Comparison of ENCODE assay signal across 17 mouse cellular contexts in the genomic region with DNA sequence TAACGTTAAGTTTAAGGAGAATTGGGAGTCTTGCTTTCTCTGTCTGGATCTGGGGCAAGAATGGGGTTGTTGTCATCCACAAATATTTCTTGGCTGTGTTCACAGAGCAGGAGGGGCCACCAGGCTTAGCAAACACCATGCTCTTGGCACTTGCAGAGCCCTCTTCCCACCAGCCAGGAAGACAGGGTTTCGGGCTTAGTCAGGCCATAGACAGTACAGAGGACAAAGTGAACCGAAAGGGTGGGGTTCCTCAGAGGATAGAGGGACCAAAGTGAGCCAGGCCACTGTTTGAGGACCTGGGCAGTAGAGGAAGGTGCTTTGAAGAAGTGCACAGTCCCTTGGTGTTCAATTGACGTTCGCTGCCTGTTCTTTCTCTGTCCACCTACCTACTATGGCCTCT. TPM values are rescaled to one million over a fixed set of nuclear protein-coding genes. Genes with fewer than 3 reads are reported as not detected.
DNase-seq lines count a peak whose midpoint lies in the region; ATAC-seq and TF ChIP-seq lines count a peak whose summit lies in the region.
"Had no signal": no experiment of that assay in that cellular context is flagged by ENCODE, and none has a peak within 500 bp of the region (broad histone marks: within the 10 kb centered on the region; RNA-seq: fewer than 3 reads in every experiment).

No protein-coding gene starts in this region.

- peak overlapping the region; percentile 34; the same call in 1 of the 2 replicates for H3K27ac ChIP-seq in left cerebral cortex, adult 2 months
- H3K27ac ChIP-seq: embryonic facial prominence, embryonic 13.5 days; forebrain, embryonic 12.5 days; intestine, embryonic 15.5 days; neural tube, embryonic 13.5 days had no signal

- no peak for TF ChIP-seq CTCF in left cerebral cortex, adult 2 months (IDR thresholded peaks at IDR 0.05)

- peak overlapping the region; percentile 65 for H3K4me3 ChIP-seq in left cerebral cortex, adult 2 months
- H3K4me3 ChIP-seq: embryonic facial prominence, embryonic 13.5 days; forebrain, embryonic 12.5 days; intestine, embryonic 15.5 days; neural tube, embryonic 13.5 days had no signal

- intact Hi-C loops in left cerebral cortex, adult 2 months (cut with DNase I): loop anchor here (5.0 kb wide), 2 partner anchors 44 to 146 kb away; partner anchors contain the start of gene Hsd17b10

- no peak for ATAC-seq in megakaryocyte, adult 5-6 weeks (ENCODE audit: poor library complexity, severe bottlenecking)
- ATAC-seq: intestine, embryonic 15.5 days; midbrain, embryonic 16.5 days; Patski had no signal

- DNase-seq in heart, adult 11 months: peak; percentile 94
- DNase-seq in heart, postnatal 4 days: no peak
- no peak for DNase-seq in left cerebral cortex, adult 2 months (ENCODE audit: extremely low spot score in 1 of 2, low spot score in 2 of 2)
- DNase-seq in left cerebral cortex, adult 9 months (ENCODE audit: low spot score in 2 of 2): no peak
- peak; percentile 60 to 72 for DNase-seq in cerebellum, adult 18-20 months
- peak; percentile 51 to 56 for DNase-seq in cerebellum, postnatal 36 days
- DNase-seq: adrenal gland, adult 2 months; kidney, postnatal 4 days; retina, postnatal 1 day; thymus, adult 2 months had no signal

RNA-seq across cellular contexts. Expression of gene Iqsec2, which starts 4.6 kb away (rescaled TPM):
- total RNA-seq in heart, postnatal 4 days (2021): 10 to 100 TPM; 57.9 to 59.3 TPM
- 100 to 1,000 TPM; 152 to 155 TPM for total RNA-seq in left cerebral cortex, adult 2 months (2021)
- total RNA-seq in megakaryocyte, adult 5-6 weeks (2015): 9.0 and 10.5 TPM in 2 replicates
- 5.1 and 8.7 TPM in 2 replicates for total RNA-seq in megakaryocyte, adult 5-6 weeks (2017)

Comparison
In these comparisons a context has a peak if more than half of its experiments do, and no peak if none do; other contexts are left out.
1. DNase-seq: peak in heart, adult 11 months (single experiment), cerebellum, adult 18-20 months (2 of 2) and cerebellum, postnatal 36 days (2 of 2); none in heart, postnatal 4 days (single experiment), left cerebral cortex, adult 2 months (0 of 2) and left cerebral cortex, adult 9 months (0 of 2).
2. RNA of gene Iqsec2, which starts 4.6 kb away (total RNA-seq): 152 to 155 TPM in left cerebral cortex, adult 2 months and 57.9 to 59.3 TPM in heart, postnatal 4 days; 5.1 to 10.5 TPM in megakaryocyte, adult 5-6 weeks; every median in the first group is over 4 times any median in the second.